ENCODE assay signal across 8 mouse cellular contexts in the genomic region with DNA sequence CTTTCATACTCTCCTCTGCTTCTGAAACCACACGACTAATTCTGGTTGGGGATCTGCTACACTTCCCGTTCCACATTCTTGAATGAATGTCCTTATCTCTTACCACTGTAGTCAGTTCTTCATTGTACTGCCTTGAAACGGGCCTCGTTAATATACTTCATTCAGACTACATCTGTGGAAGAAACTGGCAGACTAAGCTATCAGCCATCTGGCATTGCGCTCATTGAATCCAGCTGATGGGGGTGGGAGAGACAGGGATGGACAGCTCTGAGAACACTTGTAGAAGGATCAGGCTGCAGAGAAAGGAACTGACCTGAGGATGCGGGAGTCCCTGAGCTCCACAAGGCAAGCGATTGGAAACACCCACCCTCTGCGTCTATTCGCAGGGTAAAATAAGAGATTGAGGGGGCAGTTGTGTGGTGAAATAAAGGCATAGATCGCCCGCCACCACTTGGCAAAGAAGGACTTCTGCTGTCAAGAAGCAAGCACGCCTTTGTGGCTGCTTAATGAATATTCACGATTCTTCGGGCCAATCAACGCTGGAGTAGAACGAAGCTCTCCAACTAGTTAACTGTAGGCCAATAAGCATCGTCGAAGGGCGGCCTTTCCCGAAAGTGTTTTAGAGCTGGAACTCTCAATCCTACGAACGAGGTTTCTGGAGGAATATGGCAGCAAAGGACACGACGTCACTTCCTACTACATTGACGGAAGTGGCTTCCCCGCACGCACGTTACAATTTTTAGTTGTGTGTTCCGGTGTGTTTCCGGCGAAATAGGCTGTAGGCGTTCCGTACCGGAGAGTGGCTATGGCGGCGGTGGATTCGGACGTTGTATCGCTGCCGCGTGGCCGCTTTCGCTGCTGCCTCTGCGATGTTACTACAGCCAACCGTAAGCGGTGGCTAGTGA. TPM values are rescaled to one million over a fixed set of nuclear protein-coding genes. Genes with fewer than 3 reads are reported as not detected.
A peak's percentile ranks its signal among the peaks of the same experiment; 100 is the strongest.
DNase-seq lines count a peak whose midpoint lies in the region; ATAC-seq lines count a peak whose summit lies in the region.

A gene (plus strand): TSS at position 713 of the 905 bp plus-strand sequence.

- peak within 1 kb of the TSS; percentile 84 for H3K27ac ChIP-seq in hindbrain, embryonic 14.5 days

- no peaks in the 10 kb centered on the region for H3K9me3 ChIP-seq in hindbrain, embryonic 14.5 days (ENCODE audit: control insufficient read depth, low read length)

- peak; percentile 99 for DNase-seq in R1 (ENCODE audit: low read depth, low spot score)
- DNase-seq in cerebellum, postnatal 25 days, result peak; percentile 89 to 90
- DNase-seq in frontal cortex, postnatal 25 days (ENCODE audit: low spot score in 2 of 2), result peak; percentile 89 to 92
- peak; percentile 99 for DNase-seq in hindbrain, embryonic 14.5 days (ENCODE audit: low spot score)
- peak; percentile 89 to 91 for DNase-seq in layer of hippocampus, postnatal 36 days
- DNase-seq in lung, postnatal 36 days, result peak; percentile 97
- DNase-seq in retina, postnatal 1 day, result peak; percentile 98
- peak; percentile 86 to 88 for DNase-seq in urinary bladder, adult 18-20 months (ENCODE audit: low spot score in 2 of 2)

- WGBS in hindbrain, embryonic 14.5 days, result 2% methylated on average over 46 of the region's 46 CpGs

- H3K4me3 ChIP-seq in hindbrain, embryonic 14.5 days (replicated peaks; ENCODE audit: low read length), result peak within 1 kb of the TSS; percentile 61

- no peaks in the 10 kb centered on the region for H3K27me3 ChIP-seq in hindbrain, embryonic 14.5 days (ENCODE audit: control insufficient read depth, insufficient read depth, low read length)

- H3K4me1 ChIP-seq in hindbrain, embryonic 14.5 days (replicated peaks; ENCODE audit: control insufficient read depth, insufficient read depth, low read length), result peaks cover 18% of the 10 kb centered on the region

- H3K9ac ChIP-seq in hindbrain, embryonic 14.5 days, result peak within 1 kb of the TSS; percentile 65

- peaks cover 66% of the 10 kb centered on the region for H3K36me3 ChIP-seq in hindbrain, embryonic 14.5 days (replicated peaks; ENCODE audit: control insufficient read depth, insufficient read depth)

- ATAC-seq in hindbrain, embryonic 14.5 days (ENCODE audit: low FRiP score), result peak; percentile 96

- peak within 1 kb of the TSS; percentile 88 for H3K4me2 ChIP-seq in hindbrain, embryonic 14.5 days (replicated peaks)

RNA-seq across cellular contexts. Expression of the gene that starts here (rescaled TPM):
- 20.0 and 23.0 TPM in 2 replicates for polyA plus RNA-seq in hindbrain, embryonic 14.5 days (2014; fragmentation: Nextera tagmentation; extraction: Ambion mirVana)
- 10 to 100 TPM; 19.6 to 19.7 TPM for total RNA-seq in layer of hippocampus, postnatal 36 days (2021)

Comparison
In these comparisons a context has a peak if more than half of its experiments do, and no peak if none do; other contexts are left out.
1. Peak in every context shown above with its lines: DNase-seq, ATAC-seq, H3K4me3 ChIP-seq and H3K27ac ChIP-seq.